Mouse (Mus musculus) adrenal gland, postnatal 14 days (tissue): ENCODE measurements around the gene Lmf2. TPM values are rescaled to one million over a fixed set of nuclear protein-coding genes. Genes with fewer than 3 reads are reported as not detected.

Source experiments
- DNase-seq: peaks from one replicate; pipeline ENCODE4 v3.0.0; 2021; ENCODE audit warnings: mixed read lengths
- long read RNA-seq, 2 experiments: library from polyadenylated mRNA; stranded (forward); transcript quantifications; one replicate each; pipeline ENCODE4 v2.0.0; 2021
- total RNA-seq: library from RNA; stranded (reverse); gene quantifications from 2 replicates; pipeline ENCODE4 v1.2.3, GENCODE M21; 2021

Gene Lmf2
- total RNA-seq = 43.2 and 44.6 TPM in 2 replicates
- long read RNA-seq, experiment 1, transcript Lmf2-201 (14 exons, 2,906 nt) = major isoform, 24 of 56 reads
- long read RNA-seq, experiment 1, transcript Lmf2-208 (13 exons, 3,262 nt) = minor isoform, 5 of 56 reads
- long read RNA-seq, experiment 1, partial matches to known transcripts = 16 of 56 reads
- long read RNA-seq, experiment 1, other reads (novel, unspliced or antisense) = 11 of 56 reads
- long read RNA-seq, experiment 2, transcript Lmf2-201 (14 exons, 2,906 nt) = major isoform, 25 of 48 reads
- long read RNA-seq, experiment 2, partial matches to known transcripts = 7 of 48 reads
- long read RNA-seq, experiment 2, other reads (novel, unspliced or antisense) = 13 of 48 reads

DNA sequence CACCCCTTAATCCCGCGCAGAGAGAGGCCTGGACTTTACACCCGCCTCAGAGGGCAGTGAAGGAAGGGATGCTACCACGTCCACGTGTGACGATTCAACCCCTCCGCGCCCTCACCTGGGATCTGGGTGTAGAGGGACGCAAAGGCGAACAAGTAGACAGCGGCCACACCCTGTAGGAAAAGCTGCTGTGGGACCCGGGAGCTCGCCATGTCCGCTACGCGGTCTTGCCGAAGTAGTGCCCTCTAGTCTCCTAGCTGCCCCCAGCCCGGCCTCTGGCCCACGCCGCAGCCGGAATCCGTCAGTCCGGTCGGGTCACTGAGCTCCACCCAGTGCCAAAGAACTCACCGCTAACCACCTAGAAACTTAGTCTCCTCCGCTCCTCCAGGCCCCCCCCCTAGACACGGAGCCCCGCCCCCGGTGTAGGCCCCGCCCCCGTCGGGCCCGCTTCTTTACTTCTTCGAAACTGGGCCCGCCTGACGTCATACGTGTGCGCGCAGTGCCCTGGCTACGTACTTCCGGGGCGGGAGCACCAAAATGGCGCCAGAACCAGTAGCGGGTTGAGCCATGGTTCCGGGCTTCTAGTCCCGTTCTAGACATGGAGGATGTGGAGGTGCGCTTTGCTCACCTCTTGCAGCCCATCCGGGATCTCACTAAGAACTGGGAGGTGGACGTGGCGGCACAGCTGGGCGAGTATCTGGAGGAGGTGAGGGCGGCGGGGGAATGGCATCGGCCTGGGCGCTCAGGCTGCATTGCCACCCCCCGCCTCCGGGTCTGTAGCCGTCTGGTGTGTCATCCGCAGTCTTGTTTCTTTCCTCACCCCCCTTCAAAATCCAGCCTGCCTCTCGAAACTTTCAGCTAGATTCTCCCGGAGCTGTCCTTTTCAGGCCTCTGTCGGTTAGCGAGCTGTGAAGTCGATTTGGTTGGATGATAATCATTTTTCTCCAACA, at the start of gene Lmf2, which contains the start of gene Ncaph2:
TSS of gene Lmf2 (minus strand) at position 419 of the 947 bp plus-strand sequence.
TSS of gene Ncaph2 (plus strand) at position 479 of the 947 bp plus-strand sequence.
- DNase-seq = peak; percentile 98

DNA sequence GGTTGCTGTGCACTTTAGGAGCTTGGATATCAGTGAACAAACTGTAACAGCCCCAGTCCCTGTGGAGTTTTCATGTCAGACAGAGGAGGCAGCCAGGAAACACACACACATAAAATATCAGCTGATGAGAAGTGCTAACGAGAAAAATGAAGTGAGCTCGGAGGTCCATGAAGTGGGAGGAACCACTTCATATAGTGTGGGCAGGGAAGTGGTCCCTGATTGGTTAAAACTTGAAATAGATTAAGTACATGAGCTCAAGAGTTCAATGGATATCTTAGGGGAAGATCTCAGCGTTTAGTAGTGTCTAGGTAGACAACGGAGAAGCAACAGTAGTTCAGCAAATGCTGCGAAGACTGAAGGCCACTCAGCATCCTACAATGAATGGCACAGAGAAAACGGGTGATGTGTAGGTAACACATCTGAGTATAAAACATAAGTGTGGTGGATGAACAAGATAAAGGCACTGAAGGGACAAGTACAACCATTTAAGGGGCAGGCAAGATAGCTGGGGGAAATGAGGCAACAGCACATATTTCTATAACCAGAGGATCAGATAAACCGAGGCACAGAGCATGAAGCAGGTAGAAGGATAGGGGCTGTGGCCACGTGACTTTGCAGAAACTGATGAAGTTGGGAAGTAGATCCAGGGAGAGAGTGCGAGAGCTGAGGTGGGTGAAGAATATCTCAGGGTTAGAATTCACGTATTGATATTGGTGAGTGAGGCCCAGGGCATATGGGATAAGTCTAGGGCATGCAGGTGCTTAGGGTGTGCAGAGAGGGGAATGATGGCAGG, 49.6 kb upstream of the Lmf2 start:
- DNase-seq = no peak

DNA sequence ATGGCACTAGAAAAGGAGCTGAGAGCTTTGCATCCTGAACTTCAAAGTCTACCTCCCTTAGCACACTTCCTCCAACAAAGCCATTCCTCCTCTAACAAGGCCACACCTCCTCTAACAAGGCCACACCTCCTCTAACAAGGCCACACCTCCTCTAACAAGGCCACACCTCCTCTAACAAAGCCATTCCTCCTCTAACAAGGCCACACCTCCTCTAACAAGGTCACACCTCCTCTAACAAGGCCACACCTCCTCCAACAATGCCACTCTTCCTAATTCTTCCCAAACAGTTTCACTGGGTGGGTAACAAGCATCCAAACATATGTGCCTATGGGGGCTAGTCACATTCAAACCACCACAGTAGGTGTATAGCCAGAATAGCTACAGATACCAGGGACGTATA, 47.0 kb upstream of the Lmf2 start:
- no peak for DNase-seq

DNA sequence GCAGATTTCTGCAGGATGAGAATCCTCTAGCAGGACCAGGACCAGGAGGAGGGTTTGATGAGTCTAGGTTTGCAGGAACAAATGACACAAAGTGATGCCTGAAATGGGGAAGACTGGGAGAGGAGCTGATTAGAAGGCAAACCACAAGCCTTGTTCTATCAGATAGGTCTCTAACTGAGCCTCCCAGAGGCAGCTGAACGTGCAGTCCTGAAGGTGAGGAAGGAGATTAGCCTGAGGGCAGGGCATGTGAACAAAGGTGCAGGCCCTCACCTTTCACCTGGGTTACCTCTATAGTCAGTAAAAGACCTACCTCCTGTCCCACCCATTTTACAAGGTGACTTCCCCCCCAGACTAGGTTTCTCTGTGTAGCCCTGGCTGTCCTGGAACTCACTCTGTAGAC, 44.3 kb upstream of the Lmf2 start:
- DNase-seq = no peak

DNA sequence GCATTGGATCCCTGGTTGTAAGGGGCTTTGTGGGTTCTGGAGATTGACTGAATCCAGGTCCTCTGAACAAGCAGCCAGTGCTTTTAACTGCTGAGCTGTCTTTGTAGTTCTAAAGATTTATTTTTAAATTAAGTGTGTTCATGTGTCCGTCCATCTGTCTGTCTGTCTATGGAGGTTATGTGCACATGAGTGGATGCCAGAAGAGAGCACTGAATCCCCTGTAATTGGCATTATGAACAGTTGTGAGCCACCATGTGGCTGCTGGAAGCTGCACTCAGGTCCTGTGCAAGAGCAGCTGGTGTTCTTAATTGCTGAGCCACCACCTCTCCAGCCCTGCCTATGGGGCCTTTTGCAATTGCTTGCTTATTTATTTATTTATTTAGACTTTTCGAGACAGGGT, 42.7 kb upstream of the Lmf2 start:
- no peak for DNase-seq

DNA sequence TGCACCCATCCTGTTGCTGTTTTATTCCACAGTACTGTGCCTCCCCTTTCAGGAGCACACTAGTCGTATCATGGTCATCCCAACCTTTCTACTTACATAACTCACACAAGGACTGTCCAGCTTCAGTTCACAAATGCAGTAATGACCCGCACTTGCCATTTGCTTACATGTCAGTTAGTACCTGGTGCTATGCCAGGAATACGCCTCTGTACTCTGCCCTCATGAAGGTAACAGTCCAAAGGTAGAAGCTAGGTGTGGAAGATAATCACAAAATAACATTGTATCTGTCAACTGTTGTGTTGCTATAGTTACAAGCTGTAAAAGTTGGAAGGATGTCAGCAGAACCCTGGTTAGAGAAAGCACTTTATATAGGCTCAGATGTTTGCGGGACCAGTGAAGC, 41.4 kb upstream of the Lmf2 start:
- no peak for DNase-seq

DNA sequence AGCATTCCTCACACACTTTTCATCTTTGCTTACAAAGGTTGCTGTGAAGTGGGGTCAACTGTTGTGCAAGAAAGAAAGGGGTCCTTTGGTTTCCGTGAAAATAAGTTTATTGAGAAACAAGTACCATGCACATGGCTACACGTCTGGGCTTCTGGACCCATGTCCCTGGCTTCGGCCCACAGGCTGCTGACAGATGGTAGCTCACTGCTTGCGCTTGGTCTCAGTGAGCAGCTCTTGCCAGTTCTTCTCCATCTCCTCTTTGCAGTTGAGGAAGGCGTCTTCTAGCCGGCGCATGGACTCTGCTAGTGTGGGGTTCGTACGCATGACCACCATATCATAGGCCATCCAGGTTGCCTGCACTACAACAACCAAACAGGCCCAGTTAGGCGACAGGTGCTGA, 34.6 kb upstream of the Lmf2 start:
- DNase-seq = no peak

DNA sequence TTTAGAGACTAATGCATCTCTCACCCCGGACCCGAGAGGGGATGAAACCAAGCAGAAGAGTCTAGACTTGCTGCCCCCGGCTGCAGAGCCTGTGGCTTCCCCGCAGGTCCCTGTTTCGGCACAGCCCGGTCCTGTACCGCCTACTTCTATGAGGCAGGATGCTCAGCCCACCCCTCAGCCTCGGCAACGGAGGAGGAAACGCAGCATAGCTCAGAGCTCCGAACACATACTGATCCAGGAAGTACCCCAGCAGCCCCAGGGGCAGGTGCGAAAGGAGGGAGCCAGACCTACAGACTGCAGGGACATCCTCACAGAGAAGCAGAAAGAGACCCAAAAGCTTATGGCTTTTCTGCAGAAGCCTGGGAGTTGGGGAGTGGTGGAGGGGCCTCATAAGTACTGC, 31.7 kb upstream of the Lmf2 start:
- DNase-seq = no peak

DNA sequence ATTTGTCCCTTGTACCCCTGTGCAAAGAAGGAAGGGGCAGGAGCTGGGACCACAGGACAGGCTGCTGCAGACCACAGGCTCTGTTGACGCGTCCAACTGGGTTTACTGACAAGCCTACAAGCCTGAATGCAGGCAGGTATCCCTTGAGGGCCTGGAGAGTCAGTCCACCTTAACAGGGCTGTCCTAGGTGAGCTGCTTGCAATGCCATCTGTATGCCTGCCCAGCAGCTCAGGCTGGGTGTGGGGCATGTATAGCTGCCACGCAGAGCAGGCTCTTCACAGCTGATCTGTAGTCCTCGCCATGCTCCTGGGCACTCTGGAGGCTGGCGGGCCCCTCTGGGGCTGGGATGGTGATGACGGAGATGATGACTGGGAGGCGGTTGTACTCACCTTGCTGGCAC, 29.2 kb upstream of the Lmf2 start, which contains the start of gene Klhdc7b:
TSS of gene Klhdc7b (plus strand) at position 301 of the 400 bp plus-strand sequence.
- DNase-seq = no peak

DNA sequence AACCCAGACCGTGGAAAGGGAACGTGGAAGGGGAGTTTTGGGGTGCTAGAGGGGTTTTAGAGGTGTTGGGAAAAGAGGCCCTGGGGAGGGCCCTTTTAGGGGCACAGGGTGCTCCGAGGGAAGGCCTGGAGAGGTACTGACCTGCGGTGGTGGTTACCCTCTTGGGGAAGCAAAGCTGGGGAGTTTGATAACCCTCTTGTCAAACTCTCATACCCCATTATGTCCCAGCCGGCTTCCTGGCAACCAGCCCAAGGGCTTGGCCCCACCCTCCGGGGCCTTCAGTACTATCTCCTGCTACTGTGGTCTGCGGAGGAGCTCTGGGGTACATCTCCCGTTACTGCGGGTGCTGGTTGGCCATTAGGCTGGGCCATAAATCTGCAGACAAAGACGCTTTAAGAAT, 24.0 kb upstream of the Lmf2 start:
- DNase-seq = no peak

DNA sequence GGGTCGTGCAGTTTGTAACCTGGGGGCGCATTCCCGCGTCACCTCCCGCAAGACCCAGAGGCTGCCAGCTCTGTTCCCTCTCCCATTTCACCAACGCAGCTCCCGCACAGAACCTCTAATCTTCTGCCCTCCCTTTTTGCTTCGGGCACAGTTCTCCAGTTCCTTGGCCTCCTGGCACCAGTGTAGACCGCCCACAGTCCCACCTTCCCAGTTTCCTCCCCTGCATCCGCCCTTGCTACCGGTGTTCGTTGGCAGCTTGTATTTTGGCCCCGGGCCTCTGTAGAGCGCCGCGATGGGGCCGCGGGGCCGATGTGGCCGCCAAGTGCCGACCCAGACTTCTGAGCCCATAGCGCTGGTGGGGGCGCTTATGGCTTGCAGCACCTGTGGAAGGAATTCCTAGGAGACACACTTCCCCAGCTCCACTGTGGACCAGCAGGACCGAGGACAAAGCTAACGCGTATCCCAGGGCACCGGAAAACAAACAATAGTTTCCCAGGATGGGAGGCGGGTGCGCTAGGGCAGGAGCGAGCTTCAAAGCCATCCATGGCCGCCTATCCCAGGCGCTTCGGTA, 23.5 kb upstream of the Lmf2 start, which contains the start of gene Odf3b:
TSS of gene Odf3b (minus strand) at position 452 of the 571 bp plus-strand sequence.
- DNase-seq = peak; percentile 57

DNA sequence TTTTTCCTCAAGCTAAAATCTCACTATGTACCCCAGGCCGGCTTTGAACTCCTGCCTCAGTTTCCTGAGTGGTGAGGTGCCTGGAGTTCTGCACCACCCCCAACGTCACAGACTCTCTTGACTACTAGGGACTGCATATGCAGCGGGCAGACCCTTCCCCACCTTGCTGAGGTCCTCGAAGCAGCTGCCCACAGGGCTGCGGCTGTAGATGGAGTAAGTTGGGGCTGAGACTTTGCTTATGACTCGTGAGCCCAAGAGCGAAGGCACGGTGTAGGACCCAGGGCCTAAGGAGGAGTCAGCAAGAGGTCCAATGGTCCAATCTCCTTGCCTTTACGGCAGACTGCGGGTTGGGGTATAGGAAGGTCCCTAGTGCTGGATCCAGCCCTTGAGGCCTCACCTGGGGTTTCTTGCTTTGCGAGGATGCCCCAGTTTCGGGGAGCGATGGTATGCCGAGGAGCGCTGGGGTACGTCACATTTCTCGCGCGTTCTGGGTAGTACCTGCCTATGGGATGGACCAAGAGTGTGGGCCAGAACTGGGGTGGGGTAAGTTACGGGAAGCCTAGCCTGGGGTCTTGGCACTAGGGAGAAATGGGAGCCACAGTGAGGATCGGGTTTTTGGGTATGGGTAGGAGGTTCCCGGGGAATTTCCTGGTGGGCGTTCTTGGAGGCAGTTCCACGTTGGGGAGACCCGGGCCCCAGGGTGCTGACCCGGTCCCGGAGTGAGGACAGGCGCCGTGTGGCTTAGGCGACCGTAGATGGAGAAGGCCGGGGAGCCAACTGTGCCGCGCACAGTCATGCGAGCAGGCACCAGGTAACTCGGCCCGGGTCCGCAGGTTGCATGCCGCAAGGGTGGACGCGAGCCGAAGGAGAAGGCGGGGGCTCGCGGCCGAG, 22.7 kb upstream of the Lmf2 start:
- no peak for DNase-seq

DNA sequence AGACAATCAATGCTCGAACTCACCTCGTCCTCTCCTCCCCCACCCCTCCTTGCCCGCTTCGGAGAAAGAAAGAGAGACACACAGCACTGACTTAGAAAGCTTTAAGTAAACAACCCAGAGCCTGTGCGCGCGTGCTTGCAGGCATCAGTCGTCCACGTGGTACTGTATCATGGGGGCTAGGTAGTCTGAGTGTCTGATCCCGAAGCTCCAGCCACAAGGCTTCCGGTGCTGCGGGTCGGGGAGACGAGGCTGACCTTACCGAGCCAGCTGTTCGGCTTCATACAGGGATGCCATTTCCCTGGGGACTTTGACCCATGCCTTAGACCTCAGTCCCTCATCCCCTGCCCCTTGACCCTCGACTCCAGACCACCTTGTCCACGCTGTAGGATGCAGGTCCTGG, 21.9 kb upstream of the Lmf2 start:
- no peak for DNase-seq

DNA sequence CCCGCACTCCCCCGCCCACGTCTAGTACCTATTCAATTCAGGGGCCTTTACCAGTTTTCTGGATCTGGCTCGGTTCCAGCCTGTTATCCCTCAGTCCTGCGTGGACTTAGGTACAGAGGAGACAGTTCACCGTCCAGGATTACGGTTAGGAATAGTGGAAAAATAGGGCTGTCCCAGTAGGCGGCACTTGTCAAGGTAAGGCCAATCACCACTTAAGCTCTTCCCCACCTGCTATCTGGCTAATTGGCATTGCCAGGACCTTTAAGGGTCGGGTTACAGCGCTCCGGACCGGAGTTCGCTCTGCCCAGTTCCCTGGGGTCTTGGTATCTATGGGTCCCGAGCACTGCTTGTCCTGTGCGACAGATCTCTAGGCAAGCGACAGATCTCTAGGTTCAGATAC, 21.5 kb upstream of the Lmf2 start, which contains the start of gene Tymp:
TSS of gene Tymp (minus strand) at position 83 of the 400 bp plus-strand sequence.
- no peak for DNase-seq

DNA sequence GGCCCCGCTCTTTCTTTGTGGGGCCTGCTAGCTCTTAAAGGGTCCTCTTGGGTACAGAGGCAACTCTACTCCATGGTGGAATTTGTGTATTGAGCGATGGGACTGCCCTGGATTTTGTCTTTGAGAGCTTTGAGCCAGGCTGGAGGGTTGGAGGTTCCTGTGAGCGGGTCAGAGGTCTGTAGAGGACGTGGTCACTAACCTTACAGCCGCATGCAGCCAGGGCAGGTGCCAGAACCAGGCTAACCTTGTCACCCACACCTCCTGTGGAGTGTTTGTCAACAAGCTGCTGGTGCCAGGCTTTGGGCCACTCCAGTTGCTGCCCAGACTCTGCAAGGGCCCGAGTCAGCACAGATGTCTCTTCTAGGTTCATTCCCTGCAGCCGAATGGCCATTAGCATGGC, 20.6 kb upstream of the Lmf2 start:
- DNase-seq = no peak

DNA sequence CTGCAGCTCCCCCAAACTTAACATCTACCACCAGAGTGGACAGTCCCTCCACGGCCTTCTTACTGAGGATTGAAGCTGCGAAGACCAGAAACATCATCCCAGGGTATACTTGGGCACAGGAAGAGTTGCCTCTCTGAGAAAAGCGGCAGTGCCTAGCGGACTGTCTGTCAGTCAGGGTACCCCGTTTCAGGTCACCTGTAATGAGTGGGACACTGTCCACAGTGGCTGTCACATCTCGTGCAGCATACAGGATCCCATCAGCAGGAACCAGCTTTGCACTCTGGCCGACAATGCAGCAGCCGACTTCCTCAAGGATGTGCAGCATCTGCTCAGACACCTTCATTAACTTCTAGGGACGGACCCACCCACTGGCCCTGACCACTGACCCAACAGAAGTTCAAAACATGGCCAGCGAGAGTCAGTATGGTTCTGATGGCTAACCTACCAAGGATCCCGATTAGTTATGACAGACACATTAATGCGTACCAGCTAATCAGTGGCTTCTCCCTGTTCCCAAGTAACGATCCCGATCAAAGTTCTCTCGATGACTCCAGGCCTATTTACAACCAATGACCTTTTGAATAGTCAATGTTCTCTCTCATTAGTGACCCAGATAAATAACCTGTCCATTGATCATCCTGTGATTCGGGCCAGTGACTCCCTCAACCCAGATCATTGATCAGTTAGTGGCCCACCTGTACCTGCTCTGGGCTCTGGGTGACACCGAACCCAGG, 19.5 kb upstream of the Lmf2 start:
- DNase-seq = no peak

DNA sequence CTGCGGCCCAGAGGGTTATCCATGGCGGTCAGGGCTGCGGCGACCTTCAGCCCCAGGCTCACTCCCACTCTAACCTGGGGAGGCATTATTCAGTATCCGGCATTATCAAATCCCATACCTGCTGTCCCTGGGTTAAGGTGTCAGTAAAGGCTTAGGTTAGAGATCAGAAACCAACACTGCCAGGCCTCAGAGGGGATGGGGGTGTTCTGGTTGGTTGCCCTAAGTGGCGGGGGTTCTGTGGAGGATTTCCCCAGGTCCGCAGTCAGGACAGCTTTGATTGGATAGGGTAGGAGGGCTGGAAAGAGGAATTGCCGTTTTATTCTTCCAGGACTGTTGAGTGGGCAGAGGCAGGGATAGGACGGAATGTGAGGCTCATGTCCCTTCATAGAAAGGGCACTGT, 18.9 kb upstream of the Lmf2 start:
- DNase-seq = no peak

DNA sequence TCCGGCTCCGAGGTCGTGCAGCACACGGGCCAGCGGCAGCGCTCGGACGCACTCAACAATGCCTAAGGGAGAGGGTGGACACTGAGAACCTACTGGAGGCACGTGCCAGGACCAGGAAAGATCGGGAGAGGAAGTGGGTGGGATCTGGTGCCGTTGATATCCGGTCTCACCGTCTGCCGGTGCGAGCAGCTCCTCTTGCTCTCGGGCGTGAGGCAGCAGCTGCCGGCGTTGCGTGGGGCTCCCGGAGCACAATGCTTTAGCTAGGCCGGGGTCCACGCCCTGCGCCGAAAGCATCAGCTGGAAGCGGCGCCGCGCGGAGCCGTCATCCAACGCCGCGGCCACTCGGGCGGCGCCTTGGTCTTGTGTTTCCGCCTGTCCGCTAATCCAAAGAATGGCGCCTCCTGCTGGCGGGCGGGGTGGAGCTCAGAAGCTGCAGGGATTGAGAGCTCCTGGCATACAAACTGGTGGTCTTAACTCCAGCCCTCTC, 18.3 kb upstream of the Lmf2 start, which contains the start of gene Sco2:
TSS of gene Sco2 (minus strand) at position 85 of the 487 bp plus-strand sequence.
- DNase-seq = peak; percentile 97

DNA sequence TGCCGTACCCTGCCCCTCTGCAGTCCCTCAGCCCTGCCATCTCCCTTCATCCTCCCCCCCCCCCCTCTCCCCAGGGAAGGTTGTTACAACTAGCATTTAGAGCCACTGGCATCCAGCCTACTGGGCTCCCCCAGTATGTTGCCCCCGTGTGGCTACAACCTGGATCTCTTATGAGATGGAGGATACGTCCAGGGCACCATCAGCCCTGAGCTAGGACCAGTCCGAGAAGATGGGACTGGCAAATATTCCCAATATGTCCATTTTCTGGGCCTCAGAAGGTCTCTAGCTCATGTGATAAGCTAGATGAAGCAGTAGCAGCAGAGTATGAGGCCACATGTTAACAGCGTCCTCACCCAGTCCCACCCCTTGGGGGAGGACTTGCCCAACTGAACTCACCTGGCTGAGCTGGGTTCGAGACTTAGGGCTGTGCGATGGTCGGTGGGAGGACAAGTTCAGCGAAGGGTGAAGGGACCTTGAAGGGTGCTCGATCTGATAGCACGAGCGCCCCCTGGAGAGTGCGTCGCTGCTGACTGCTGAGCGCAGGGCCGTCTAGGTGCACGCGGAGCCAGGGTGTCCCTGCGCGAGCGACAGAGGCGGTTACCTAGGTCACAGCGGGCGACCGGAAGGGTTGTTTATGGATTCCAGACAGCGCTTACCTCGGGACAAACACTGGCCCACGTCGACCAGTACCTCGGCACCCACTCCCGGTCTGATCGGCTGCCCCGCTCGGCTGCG, 17.7 kb upstream of the Lmf2 start:
- peak; percentile 93 for DNase-seq
